Mouse (Mus musculus): ENCODE measurements around the gene Myh14.

GRCm38 (mm10) chr7:44583146-44583545 lies 87.5 kb downstream of the Myh14 start:
- TF ChIP-seq MAFK (IDR thresholded peaks at IDR 0.05; ENCODE audit: insufficient replicate concordance, low read length) (no peak), HCFC1 (IDR thresholded peaks at IDR 0.05; ENCODE audit: low read depth, low read length) (no peak), POLR2A (IDR thresholded peaks at IDR 0.05; ENCODE audit: low read depth, low read length) (no peak), TCF12 (IDR thresholded peaks at IDR 0.05; ENCODE audit: low read depth, low read length) (no peak), MAX (IDR thresholded peaks at IDR 0.05; ENCODE audit: low read length) (no peak), ZMIZ1 (IDR thresholded peaks at IDR 0.05; ENCODE audit: low read depth, low read length) (no peak), CTCF (conservative IDR thresholded peaks at IDR 0.05 in 1 of 2, IDR thresholded peaks at IDR 0.05 in 1 of 2; ENCODE audit: low read depth in 2 of 2, low read length in 2 of 2) (no peak), SIN3A (IDR thresholded peaks at IDR 0.05; ENCODE audit: low read length) (no peak), KAT2A (IDR thresholded peaks at IDR 0.05; ENCODE audit: insufficient replicate concordance, low read length) (no peak), MYC (IDR thresholded peaks at IDR 0.05; ENCODE audit: low read depth, low read length) (no peak), ZKSCAN1 (IDR thresholded peaks at IDR 0.05; ENCODE audit: borderline replicate concordance, low read depth, low read length) (no peak), USF2 (conservative IDR thresholded peaks at IDR 0.05; ENCODE audit: low read depth, low read length) (no peak), E2F4 (IDR thresholded peaks at IDR 0.05; ENCODE audit: insufficient replicate concordance, low read depth, low read length) (no peak)

Measured in CH12.LX (cell line).